Mouse (Mus musculus) frontal cortex, adult 2 months (tissue): ENCODE results near the gene Zbtb16. TPM values are rescaled to one million over a fixed set of nuclear protein-coding genes. Genes with fewer than 3 reads are reported as not detected.

Experiments used
- DNase-seq, 2 experiments: peaks; one replicate each; pipeline ENCODE4 v3.0.0; 2022; ENCODE audit warnings: low spot score in 1 of 2; ENCODE audit errors: extremely low spot score in 1 of 2
- polyA plus RNA-seq: library from polyadenylated mRNA; depleted of rRNA; stranded (reverse); fragments of >200 nt; gene quantifications from 2 replicates; pipeline ENCODE4 v1.2.3, GENCODE M21; 2012

Gene Zbtb16
- polyA plus RNA-seq, 1 experiment = 16.1 TPM

DNA sequence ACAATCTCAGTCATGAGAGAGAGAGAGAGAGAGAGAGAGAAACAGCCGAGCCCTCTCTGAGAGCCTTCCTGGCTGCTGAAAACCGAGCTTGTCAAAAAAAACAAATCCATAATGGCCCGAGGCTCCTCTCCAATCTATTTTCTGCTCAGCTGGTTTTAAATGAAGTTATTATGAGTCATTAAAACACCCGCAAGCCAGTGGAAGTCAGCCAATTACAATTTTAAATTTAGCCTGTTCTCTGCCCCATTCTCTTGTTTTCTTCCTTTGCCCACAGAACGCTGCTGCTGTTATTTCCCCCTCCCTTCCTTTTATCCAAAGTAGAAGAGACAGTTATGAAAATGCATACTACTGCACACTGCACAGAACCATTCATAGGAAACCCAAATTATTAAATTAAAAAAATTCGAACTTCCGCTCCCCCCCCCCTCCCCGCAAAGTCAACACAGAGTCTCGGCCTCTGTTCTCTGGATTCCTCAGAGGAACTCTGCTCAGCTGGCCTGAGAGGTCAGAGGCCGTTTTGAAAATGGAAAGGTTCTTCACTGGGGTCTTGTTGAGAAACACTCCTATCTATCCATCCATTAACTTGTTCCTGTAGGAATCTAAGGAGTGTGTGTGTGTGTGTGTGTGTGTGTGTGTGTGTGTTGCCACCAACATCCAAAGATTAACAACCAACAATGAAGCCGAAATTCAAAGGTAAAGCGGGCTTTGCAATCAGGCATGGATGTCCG is 102.0 kb downstream of the Zbtb16 start:
- DNase-seq = peak; percentile 80 to 91

DNA sequence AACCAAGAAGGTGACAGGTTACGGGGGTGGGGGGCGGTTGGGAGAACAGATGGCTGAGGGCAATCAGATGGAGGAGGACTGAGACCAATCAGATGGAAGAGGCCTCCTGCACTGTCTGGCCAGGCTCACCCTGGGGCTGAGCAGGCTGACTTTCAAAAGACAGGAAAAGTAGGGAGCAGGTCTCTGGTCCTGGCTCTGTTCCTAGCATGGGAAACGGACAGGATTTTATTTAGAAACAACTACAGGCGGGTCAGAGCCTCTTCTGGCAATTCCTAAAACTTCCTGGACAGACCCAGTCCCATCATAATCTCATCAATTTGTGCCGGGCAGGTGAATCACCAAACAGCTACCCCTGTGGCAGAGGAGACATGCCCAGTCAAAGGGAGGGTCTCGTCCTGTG is 102.9 kb downstream of the Zbtb16 start:
- no peak for DNase-seq

DNA sequence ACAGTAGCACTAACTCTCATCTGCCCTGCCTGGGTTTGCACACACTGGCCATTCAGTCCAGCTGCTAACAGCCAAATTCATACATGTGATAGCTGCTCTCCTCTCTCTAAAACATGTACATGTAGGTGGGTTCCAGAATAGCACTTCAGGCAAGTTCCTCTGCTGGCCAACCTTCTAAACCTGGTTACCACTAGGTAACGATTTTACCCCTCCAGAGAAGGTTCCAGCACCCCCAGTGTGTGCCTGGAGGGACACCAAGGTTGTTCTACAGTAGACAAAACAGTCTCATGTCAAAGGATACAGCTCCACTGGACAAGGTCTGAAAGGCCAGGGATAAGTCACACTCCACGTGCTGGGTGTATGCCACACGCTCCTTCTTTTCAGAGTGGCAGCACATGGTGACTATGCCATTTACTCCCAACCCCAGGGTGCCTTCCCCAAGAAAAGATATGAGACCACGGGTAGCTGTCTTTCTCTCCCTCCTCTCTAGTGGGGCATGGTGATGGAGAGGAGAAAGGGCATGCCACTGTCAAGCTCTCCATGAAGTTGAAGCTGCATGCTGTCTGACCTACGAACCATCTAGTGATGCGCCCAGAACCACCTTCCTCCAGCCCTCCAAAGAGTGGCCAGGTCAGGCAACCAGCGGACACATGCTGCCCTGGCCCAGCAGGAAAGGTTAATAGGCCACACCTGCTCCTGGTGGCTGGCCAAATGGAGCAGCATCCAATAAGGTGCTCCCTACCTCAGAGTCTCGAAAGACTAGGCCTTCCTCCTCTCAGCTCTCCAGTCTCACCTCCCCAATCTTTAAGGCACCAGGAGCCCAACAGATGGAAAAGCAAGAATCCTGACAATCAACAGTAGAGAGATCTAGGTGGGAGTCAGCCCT is 104.1 kb downstream of the Zbtb16 start:
- no peak for DNase-seq

DNA sequence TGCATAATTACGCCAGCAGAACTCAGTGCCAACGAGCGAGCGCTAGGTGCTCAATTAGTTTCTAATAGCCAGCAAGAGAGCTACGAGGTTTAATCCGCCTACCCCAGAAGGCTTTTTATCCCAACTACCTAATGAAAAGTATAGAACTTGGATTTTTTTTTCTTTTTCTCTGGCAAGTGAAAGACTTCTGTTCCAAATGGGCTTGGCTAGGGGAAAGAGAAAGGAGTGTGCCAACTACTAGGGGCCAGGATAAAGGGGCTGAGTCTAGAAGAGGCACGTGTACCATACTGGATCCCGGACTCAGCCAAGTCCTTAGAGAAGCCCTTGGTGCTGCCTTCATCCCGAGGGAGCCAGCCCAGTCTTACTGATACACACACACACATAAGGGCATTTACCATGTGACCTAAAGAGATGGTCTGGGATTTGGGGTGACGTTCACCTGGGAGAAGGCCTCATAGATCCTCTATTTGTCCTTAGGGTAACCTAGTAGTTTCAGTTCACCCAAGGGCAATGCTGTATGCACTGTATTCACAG is 105.5 kb downstream of the Zbtb16 start:
- DNase-seq = no peak

DNA sequence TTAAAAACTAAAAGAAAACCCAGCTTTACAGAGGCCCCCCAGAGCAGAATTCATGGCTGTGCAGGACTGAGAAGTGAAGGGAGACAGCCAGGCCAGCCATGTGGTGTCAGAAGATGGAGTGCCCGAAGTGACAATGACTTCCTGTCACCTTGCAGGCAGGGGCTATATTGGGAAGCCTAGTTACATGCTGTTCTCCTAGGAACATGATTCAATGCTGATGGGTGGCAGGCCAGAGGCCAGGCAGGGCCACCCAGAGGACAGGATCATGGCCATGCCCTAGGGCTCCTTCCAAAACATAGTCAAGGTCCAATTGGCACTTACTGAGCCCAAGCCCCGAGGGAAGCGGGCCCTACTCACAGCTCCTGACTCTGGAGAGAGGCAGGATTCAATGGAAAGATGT is 106.6 kb downstream of the Zbtb16 start:
- no peak for DNase-seq

DNA sequence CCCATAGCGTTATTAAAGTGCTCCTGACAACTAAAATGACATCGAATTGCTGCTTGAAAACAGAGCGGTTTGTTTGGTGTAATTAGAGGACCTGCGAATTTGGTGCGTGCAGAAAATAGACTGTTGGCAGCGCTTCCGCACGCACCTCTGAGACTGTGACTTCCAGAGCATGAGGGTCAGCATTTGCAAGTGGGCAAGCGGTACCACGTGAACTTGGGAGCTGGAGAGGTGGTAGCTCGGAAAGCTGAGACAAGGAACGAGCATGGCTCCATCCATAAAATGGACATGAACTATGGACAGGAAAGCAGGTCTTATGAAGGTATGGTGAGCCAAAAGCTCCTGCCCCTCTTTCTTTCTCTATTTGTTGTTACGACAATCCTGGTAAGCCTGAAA is 107.3 kb downstream of the Zbtb16 start:
- no peak for DNase-seq

DNA sequence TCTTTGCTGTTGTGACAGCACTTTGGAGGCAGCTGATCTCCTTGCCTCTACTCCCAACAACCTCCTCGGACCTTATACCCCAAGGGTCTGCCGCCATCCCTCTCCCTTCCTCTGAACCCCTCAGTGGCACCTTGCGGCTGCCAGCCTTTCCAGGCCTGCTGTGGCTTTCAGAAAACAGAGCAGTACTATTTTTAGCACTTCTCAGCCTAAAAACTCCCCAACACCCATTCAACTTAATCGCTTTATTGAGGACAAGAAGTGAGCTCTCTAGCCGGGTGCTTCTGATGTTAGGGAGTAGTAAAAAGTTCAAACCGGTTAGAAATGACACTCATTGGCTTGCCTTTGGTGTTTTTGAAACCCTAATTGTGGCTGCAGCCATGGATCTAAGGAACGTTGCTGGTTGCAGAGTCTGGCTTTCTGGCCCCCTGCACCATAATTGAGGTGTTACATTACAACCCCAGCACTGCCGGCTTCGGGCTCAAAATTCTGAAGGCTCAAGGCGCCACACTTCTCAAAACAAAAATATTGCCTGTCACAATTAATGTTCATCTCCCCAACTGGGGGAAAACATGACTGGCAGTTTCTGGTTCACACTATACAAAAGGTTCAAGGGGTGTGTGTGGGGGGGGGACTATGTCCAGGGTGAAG is 107.8 kb downstream of the Zbtb16 start:
- DNase-seq = no peak

DNA sequence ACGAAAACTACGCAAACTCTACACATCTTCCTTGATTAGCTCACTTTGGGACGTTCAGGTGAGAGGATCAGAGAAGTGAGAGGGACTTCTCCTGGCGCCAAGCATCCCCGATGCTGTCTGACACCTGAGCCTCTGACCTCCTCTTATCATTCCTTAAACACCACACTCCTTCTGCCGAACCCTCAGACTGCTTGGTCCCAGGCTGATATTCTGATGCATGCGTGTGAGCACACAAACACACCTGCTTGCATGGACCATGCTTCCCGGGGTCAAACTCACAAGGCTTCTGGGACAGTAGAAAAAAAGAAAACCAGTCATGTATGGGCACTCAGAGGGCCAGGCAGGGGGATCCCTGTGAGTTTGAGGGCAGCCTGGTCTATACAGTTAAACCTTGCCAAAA is 109.7 kb downstream of the Zbtb16 start:
- DNase-seq = no peak

DNA sequence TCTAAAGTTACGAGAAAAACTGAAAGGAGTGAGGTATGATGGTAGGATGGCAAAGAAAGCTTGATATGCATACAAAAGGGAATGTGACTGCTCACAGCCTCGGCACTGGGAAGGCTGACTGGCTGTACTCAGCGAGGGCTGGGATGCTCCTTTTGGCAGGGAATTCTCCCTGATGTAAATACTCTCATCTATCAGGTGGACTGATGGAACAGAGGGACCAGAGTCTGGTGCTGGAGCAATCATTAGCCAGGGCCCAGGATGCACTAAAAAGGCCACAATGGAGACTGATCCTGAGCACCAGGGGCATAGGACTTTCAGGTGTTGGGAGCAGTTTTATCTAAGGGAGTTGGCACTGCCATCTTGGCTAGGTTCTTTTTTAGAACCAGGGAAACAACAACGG is 110.1 kb downstream of the Zbtb16 start:
- no peak for DNase-seq

DNA sequence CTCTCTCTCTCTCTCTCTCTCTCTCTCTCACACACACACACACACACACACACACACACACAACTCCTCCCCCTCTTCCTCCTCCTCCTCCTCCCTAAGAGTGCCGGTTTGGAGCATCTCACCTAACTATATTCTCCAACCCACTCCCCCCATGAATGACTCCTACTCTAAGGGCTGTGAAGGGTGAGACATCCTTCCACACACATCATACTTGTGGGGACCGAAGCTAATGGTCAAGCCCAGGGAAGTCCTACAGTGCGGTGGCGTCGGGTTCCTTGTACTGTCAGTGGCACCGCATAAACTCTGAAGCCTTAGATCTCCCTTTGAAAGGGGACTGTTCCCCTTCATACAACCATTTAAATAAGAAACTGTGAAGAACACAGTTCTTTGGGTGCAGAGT is 110.9 kb downstream of the Zbtb16 start:
- DNase-seq = no peak

DNA sequence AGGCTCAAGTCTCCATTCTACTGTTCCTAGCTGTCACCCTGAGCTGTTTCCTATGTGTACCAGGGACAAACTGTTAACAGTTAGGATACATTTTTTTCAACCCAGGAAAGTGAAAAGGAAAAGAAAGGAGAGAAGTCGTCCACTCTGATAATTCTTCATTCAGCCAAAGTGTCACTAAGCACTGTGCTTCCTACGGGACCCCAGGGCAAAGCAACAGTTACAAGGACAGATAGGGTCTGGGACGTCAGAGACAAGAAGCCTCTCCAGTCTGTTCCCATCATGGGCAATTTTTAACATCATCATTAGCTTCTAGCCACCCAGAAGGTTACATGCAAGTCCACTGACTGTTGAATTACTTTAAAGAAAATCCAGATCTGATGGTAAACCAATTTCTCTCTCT is 111.3 kb downstream of the Zbtb16 start:
- no peak for DNase-seq

DNA sequence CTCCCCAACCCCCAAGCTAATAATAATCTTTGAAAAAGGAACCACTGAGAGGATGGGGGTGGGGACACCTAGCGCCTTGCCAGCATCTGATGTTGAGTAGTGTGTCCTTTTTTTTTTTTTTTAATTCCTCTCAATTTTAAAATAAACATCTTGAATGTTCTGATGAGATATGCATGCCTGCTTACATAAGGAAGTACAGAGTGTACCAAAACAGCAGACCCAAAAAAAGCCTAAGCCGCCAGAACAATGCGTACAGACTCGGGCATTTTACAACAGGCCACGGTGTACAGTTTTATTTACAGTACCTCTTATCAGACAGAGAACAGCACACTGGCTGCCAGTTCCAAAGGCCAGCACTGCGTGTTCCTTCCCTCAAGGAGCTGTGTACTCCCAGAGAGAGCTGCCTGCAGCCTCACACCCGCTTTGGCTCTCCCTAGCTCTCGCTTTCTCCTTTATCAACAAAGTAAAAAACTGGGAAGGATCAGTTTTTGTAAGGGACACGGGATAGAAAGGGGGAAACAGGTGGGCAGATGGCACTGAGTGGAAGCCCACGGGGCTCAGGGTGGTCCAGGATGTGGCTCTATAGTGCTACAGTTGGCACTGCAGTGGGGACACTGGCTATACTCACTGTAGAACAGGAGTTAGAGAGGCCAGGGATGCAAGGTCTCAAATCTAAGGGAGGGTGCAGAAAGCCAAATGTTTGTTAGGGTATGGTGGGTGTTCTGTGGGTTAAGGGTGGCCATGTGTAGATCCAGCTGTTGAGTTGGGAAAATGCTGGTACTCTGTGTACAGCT is 112.3 kb downstream of the Zbtb16 start:
- peak; percentile 68 to 83 for DNase-seq

DNA sequence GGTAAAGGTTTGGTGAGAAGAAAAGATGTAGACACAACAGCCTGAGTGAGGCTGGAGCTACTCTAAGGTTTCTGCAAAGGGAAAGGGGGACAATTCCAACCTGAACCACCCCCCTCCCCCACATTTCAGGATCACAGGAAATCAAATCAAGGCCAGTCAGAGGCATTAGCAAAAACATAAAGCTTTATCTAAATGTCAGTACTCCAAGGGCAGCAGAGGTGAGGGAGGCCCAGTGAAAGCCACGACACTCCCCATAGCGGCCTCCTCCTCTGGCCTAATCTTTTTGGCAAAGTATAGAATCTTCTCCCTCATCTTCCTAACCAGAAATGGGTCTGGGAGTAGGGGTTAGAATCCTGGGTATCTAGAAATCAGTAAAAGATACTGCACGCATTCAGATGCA is 113.0 kb downstream of the Zbtb16 start:
- no peak for DNase-seq

DNA sequence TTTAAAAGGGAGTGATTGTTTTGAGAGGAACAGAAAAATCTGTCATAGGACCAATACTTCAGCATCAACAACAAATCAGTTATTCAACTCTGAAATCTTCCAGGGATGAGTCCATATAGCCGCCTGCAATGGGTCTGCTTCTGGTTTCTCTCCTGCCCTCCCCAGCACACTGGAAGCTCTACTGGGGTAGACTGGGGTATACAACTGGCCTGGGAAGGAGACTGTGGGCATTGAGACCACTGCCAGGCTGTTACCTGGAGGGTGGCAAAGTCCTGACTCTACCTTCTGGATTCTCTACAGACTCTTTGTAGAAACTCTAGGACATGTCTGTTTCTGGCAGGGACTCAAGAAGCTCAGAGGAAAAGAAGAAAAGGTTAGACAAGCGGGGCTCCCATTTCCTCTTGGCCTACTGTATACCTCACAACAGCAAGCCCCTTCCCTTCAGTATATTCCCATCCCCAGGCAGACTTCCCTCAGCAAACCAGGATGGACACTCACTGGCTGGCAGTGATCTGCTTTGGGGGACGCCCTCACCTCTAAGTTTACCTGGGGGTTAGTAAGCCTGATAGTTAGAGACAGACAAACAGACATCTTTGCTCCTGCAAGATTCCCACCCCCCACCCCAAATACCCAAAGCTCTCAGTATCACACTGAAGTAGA is 113.6 kb downstream of the Zbtb16 start:
- no peak for DNase-seq

DNA sequence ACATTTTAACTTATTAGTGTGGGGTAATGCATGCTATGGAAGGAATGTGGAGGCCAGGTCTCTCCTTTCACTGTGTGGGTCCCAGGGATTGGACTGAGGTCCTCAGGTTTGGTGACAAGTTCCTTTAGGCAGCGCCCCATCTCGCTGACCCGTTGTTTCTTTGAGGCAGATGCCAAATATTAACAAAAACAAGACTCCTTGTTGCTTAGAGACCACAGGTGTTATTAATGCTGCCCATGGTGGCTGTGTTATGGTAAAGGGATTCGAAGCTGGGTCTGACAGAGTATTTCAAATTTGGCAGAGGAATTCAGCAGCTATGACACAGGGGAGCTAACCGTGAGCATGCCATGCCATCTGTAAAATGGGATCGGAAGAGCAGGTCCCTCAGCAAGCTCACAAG is 114.4 kb downstream of the Zbtb16 start:
- no peak for DNase-seq

DNA sequence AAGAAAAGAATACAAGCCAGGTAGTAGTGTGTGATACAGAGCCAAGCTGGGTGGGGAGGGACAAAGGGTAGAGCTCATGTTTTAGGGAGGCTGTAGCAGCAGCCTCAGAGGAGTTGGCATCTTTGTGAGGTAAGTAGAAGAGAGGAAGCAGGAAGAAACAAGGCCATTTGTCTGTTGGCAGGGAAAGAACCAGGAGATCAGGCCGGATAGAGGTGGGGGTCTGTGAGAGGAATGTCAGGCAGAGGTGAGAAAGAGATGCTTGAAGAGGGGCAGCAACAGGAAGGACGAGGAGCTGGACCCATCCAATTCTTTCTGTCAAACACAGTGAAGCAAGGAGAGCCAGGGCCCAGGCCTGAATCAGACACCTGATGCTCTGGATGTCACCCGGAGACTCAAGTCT is 114.8 kb downstream of the Zbtb16 start:
- DNase-seq = no peak

DNA sequence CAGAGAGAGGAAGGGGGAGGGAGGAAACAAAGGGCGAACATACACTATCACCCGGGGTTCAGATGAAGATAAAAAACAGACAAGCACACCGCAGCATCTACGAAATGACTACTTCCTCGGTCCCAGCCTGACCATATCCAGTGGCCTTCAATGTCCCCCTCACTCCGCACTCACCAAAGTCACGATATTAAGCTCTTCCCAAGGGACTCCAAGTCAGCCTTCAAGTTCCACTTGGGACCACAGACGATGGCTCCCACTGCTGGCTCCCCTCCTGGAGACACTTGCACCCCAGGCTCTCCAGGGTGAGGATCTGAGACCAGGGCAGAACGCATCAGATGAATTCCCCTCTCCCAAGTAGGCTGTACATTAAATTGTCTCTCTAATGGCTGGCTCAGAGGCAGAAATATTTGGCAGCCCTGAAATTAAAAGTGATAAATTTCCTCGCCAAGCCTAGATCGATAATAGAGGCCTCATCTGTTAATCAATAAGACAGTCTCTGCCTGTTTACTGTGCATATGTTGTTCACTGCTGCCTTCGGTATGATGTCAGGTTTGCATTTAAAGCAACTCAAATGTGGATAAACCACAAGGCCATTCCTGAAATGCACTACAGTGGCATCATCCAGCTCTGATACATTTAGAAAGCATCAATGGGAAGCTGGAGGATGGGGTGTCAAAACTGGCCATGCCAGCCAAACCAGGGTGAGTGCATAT is 115.6 kb downstream of the Zbtb16 start:
- DNase-seq = no peak

DNA sequence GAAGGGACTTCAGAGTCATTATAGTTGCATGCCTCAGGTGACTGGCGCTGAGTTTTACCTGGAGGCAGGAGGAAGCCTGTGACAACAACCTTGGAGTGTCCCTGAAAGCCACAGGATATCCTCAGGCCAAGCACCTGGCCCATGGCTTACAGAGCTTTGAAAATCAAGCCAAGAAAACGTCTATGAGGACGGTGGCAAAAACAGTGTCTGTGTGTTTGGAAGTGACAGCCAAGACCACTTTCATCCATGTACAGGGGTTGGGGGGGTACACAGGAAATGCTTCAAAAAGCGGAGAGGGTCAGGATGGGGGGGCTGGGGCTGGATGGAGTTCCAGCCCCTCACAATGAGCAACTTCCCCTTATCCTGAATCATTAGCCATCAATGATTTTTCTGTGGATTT is 116.4 kb downstream of the Zbtb16 start:
- DNase-seq = no peak

DNA sequence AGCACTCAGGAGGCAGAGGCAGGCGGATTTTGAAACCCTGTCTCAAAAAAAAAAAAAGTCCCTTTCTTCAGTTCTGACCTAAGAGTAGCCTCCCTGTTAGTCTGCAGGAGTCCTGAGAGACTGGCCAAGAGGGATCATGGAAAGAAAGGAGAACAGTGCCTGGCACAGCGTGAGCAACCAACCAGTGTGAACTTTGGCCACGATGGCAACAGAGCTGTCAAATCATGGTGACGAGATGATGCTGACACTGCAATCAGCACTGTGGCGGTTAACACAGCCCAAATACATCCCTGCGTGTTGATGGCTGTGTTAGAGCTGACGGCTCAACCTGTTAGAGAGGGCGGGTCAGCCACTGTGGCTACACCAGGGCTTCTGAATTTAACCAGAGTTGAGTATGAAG is 119.5 kb downstream of the Zbtb16 start:
- DNase-seq = no peak
